Mouse (Mus musculus) neural tube, embryonic 11.5 days (tissue): ENCODE results near the gene Cd274. TPM values are rescaled to one million over a fixed set of nuclear protein-coding genes. Genes with fewer than 3 reads are reported as not detected.
A peak's percentile ranks its signal among the peaks of the same experiment; 100 is the strongest.

Experiments used
- ATAC-seq: fragments of 200-750 bp; cut with Nextera tagmentation; 2 replicates; pipeline ENCODE4 v1.8.0; 2017; ENCODE audit warnings: moderate number of reproducible peaks, mild to moderate bottlenecking, moderate TSS enrichment, moderate library complexity; ENCODE audit not compliant: insufficient read depth, low FRiP score, low TSS enrichment
- DNase-seq: peaks from one replicate; pipeline ENCODE4 v3.0.0-alpha.2; 2015; ENCODE audit warnings: low spot score
- H3K27ac ChIP-seq: fragments of 300-500 bp; sonication (generic); 2 replicates; pipeline ENCODE4 v1.5.1; 2014; ENCODE audit warnings: low read depth, mild to moderate bottlenecking, low read length
- H3K27me3 ChIP-seq: fragments of 300-500 bp; sonication (generic); 2 replicates; pipeline ENCODE4 v1.6.1; 2014; ENCODE audit warnings: mild to moderate bottlenecking, low read length, mixed read lengths; ENCODE audit not compliant: control insufficient read depth, insufficient read depth
- H3K36me3 ChIP-seq: fragments of 300-500 bp; sonication (generic); 2 replicates; pipeline ENCODE4 v1.6.1; 2014; ENCODE audit warnings: mild to moderate bottlenecking, low read length, moderate library complexity, mixed read lengths; ENCODE audit not compliant: control insufficient read depth, insufficient read depth
- H3K4me1 ChIP-seq: fragments of 300-500 bp; sonication (generic); 2 replicates; pipeline ENCODE4 v1.6.1; 2014; ENCODE audit warnings: low read length, mixed read lengths; ENCODE audit not compliant: control insufficient read depth, insufficient read depth
- H3K4me2 ChIP-seq: fragments of 300-500 bp; sonication (generic); 2 replicates; pipeline ENCODE4 v1.6.1; 2014; ENCODE audit warnings: low read depth, mild to moderate bottlenecking, moderate library complexity
- H3K4me3 ChIP-seq: fragments of 300-500 bp; sonication (generic); 2 replicates; pipeline ENCODE4 v1.5.1; 2014; ENCODE audit warnings: low read depth, low read length
- H3K9ac ChIP-seq: fragments of 300-500 bp; sonication (generic); 2 replicates; pipeline ENCODE4 v1.6.1; 2014; ENCODE audit warnings: mild to moderate bottlenecking, low read length
- H3K9me3 ChIP-seq: fragments of 300-500 bp; sonication (generic); 2 replicates; pipeline ENCODE4 v1.6.1; 2016; ENCODE audit warnings: low read length; ENCODE audit not compliant: control insufficient read depth
- WGBS: fragments of 180-500 bp; shearing (Covaris S2); extraction: QIAGEN DNeasy Blood & Tissue Kit; methylation state at CpG from one replicate; pipeline ENCODE4 v1.1.7; 2014; 5-methylcytosine and 5-hydroxymethylcytosine counted together
- polyA plus RNA-seq: library from polyadenylated mRNA; unstranded; fragments of >200 nt; fragmentation: Nextera tagmentation; extraction: Ambion mirVana; gene quantifications from 2 replicates; pipeline ENCODE4 v1.2.1, GENCODE M21; 2014

Cd274 gene
- polyA plus RNA-seq, 1 experiment from 2014 or later, result 0.58 TPM

- no peaks in the 10 kb centered on the region for H3K36me3 ChIP-seq
- no peaks in the 10 kb centered on the region for H3K9me3 ChIP-seq
- 90% methylated on average over 4 of the region's 4 CpGs for WGBS
- DNase-seq (no peak), ATAC-seq (no peak)
- no peak overlapping the region for H3K27ac ChIP-seq
- H3K9ac ChIP-seq, result no peak overlapping the region
- no peak overlapping the region for H3K4me3 ChIP-seq
- H3K4me1 ChIP-seq, result no peaks in the 10 kb centered on the region
- H3K27me3 ChIP-seq, result no peaks in the 10 kb centered on the region
- H3K4me2 ChIP-seq, result no peak overlapping the region
Measured at GRCm38 (mm10) chr19:29341029-29341428, 26.2 kb upstream of the Cd274 start.

- DNase-seq, result no peak
- WGBS, result 85% methylated on average over 6 of the region's 6 CpGs
- H3K36me3 ChIP-seq, result no peaks in the 10 kb centered on the region
- H3K4me2 ChIP-seq, result no peak overlapping the region
- H3K9ac ChIP-seq, result no peak overlapping the region
- H3K9me3 ChIP-seq, result no peaks in the 10 kb centered on the region
- H3K4me1 ChIP-seq, result no peaks in the 10 kb centered on the region
- H3K27me3 ChIP-seq, result no peaks in the 10 kb centered on the region
- no peak overlapping the region for H3K27ac ChIP-seq
- no peak for ATAC-seq
- no peak overlapping the region for H3K4me3 ChIP-seq
Measured at GRCm38 (mm10) chr19:29342281-29342680, 25.0 kb upstream of the Cd274 start.

GRCm38 (mm10) chr19:29344868-29345267 lies 22.4 kb upstream of the Cd274 start:
- no peak for ATAC-seq
- H3K4me1 ChIP-seq, result no peaks in the 10 kb centered on the region
- H3K36me3 ChIP-seq, result no peaks in the 10 kb centered on the region
- H3K9ac ChIP-seq, result no peak overlapping the region
- no peaks in the 10 kb centered on the region for H3K9me3 ChIP-seq
- DNase-seq, result no peak
- no peak overlapping the region for H3K4me2 ChIP-seq
- no peak overlapping the region for H3K4me3 ChIP-seq
- H3K27me3 ChIP-seq, result no peaks in the 10 kb centered on the region
- no peak overlapping the region for H3K27ac ChIP-seq

DNA sequence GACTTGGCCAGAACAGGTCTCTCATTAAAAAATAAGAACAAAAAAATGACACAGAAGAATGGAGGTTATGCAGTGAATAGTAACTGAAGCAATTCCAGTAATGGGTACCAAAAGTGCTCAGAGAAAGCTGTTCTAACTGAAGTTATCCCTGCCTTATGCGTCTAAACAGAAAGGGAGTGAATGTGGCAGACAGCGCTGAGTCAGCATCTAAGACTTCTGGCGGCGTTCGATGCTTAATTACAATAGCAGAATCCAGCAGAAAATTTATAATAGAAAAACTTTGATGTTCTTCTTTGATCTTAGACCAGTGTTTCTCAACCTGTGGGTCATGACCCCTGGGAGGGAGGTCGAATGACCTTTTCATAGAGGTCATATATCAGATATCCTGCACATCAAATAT lies 21.6 kb upstream of the Cd274 start:
- H3K4me1 ChIP-seq, result no peaks in the 10 kb centered on the region
- H3K4me2 ChIP-seq, result no peak overlapping the region
- H3K9ac ChIP-seq, result no peak overlapping the region
- H3K4me3 ChIP-seq, result no peak overlapping the region
- H3K36me3 ChIP-seq, result no peaks in the 10 kb centered on the region
- H3K27ac ChIP-seq, result no peak overlapping the region
- no peak for ATAC-seq
- no peaks in the 10 kb centered on the region for H3K27me3 ChIP-seq
- no peaks in the 10 kb centered on the region for H3K9me3 ChIP-seq
- 82% methylated on average over 6 of the region's 6 CpGs for WGBS
- DNase-seq, result no peak

GRCm38 (mm10) chr19:29350991-29351390 lies 16.3 kb upstream of the Cd274 start:
- Histone ChIP-seq H3K27ac (no peak overlapping the region), H3K4me2 (no peak overlapping the region), H3K9me3 (no peaks in the 10 kb centered on the region), H3K27me3 (no peaks in the 10 kb centered on the region), H3K4me1 (0 out of 2 replicates have a peak, but pooled peaks cover 4% of the 10 kb centered on the region), H3K4me3 (no peak overlapping the region), H3K36me3 (no peaks in the 10 kb centered on the region), H3K9ac (no peak overlapping the region)
- ATAC-seq (no peak), DNase-seq (no peak)
- WGBS, result 28% methylated on average over 5 of the region's 5 CpGs

DNA sequence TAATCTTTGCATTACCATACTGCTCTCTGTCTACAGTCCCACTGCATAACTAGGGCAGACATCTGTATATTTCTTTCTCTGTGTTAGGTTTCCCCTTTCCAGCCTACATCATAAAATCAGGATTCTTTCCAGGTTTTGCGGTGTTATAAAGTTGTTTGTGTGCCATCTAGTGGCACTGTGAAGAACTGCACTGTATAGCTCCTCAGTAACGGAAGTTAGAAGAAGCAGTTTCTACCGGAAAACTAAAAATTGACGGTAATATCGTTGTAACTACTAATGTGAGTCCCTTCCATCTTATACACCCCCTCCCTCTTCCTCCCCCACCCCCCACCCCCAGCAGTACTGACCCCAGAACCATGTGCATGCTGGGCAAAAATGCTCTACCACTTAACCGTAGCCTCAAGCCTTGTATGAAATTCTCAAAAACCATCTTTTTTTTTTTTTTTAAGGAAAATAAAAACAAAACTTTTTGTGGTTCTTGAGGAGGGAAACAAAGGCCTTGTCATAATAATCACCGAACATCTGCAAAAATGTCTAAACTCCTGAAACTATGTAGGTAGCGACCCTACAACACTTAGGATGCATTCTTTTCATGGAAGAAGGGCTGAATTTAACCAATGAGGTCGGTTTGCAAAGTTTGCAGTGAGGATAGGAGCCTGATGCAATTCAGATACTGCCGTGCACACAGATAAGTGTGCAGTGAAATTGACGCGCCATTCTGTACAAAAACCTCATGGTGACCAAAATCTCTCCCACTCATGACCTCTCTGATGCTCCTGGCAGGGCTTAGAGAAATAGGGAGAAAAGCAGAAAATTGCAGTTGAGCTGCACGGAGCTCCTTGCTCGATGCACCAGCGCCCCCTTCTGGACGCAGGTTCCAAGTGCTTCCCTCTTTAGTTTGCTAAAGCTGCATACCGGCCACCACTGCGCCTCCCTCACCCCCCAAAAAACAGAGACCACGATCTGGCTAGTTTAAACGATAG lies 12.1 kb upstream of the Cd274 start:
- Histone ChIP-seq H3K27ac (no peak overlapping the region), H3K4me3 (peak overlapping the region; percentile 21; the same call in 1 of the 2 replicates), H3K27me3 (no peaks in the 10 kb centered on the region), H3K9me3 (no peaks in the 10 kb centered on the region), H3K9ac (no peak overlapping the region), H3K4me2 (peak overlapping the region; percentile 49), H3K4me1 (0 out of 2 replicates have a peak, but pooled peaks cover 4% of the 10 kb centered on the region), H3K36me3 (no peaks in the 10 kb centered on the region)
- WGBS, result 8% methylated on average over 20 of the region's 20 CpGs
- DNase-seq (peak; percentile 86), ATAC-seq (peak; percentile 68; the same call in 1 of the 2 replicates)

DNA sequence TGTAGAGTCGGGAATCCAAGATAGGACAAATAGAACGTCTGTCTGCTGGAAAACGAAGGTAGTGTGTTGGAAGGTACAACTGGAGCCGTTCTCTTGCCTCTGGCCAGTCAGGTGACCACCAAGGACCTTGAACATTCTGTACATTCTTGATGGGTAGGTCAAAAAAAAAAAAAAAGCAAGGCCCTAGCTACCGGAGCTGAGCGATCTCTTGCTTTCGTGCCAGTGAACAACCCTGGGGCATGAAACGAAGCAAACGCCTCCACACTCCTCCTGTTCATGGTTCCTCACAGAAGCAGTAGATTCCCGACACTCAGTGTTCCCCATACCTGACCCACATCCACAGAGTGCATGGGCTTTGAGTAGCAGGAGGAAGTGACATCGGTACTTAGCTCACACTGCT lies 11.0 kb upstream of the Cd274 start:
- WGBS, result 89% methylated on average over 11 of the region's 11 CpGs
- no peak for ATAC-seq
- no peaks in the 10 kb centered on the region for H3K9me3 ChIP-seq
- no peaks in the 10 kb centered on the region for H3K36me3 ChIP-seq
- H3K4me3 ChIP-seq, result no peak overlapping the region
- DNase-seq, result no peak
- no peak overlapping the region for H3K4me2 ChIP-seq
- no peak overlapping the region for H3K27ac ChIP-seq
- no peak overlapping the region for H3K9ac ChIP-seq
- H3K27me3 ChIP-seq, result no peaks in the 10 kb centered on the region
- H3K4me1 ChIP-seq, result no peaks in the 10 kb centered on the region

- DNase-seq (no peak), ATAC-seq (no peak)
- WGBS, result 81% methylated on average over 5 of the region's 5 CpGs
- Histone ChIP-seq H3K4me3 (no peak overlapping the region), H3K4me1 (no peaks in the 10 kb centered on the region), H3K9me3 (no peaks in the 10 kb centered on the region), H3K36me3 (no peaks in the 10 kb centered on the region), H3K27me3 (no peaks in the 10 kb centered on the region), H3K9ac (no peak overlapping the region), H3K4me2 (no peak overlapping the region), H3K27ac (no peak overlapping the region)
Measured at GRCm38 (mm10) chr19:29360251-29360650, 7.0 kb upstream of the Cd274 start.
